Mouse (Mus musculus) testis, adult 2 months (tissue): Measurements from ENCODE around the gene Mrrf.

Experiments used
- CTCF ChIP-seq: fragments of 200-500 bp; IDR thresholded peaks from 2 replicates; pipeline ENCODE4 v1.5.1; 2012; ENCODE audit warnings: low read depth, mild to moderate bottlenecking, inconsistent platforms, low read length, moderate library complexity; ENCODE audit not compliant: control insufficient read depth, insufficient read depth, insufficient replicate concordance
- POLR2A ChIP-seq: fragments of 200-500 bp; IDR thresholded peaks from 2 replicates; pipeline ENCODE4 v1.6.1; 2012; ENCODE audit warnings: low read depth, mild to moderate bottlenecking, inconsistent platforms, low read length, moderate library complexity; ENCODE audit not compliant: control insufficient read depth

DNA sequence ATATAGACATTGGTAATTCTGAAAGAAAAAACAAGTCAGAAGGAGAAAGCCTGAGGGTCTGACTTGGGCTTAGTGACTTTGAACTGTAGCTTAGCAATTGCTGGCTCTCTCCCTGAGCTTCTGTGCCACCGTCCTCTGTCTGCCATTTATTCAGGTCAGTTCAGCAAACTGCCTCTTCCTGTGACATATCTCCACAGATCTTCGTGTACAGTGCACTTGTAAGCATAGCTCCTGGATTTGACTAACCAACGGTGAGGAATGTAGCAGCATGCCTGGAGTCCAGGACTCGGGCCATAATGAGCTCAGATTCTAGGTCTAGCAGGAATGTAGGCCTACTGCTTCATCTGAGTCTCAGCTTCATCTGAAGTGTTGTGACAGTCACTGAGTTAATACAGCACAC lies 33.0 kb downstream of the Mrrf start:
- TF ChIP-seq POLR2A = no peak
- TF ChIP-seq CTCF = no peak
